Mouse (Mus musculus): ENCODE data around the gene Rbm33. TPM values are rescaled to one million over a fixed set of nuclear protein-coding genes. Genes with fewer than 3 reads are reported as not detected.

Rbm33 gene
- total RNA-seq (2021) (10 to 100 TPM; 38.5 to 41.1 TPM), polyA plus RNA-seq (2012; rRNA removed) (13.6 and 19.3 TPM in 2 replicates)
- long read RNA-seq, transcript Rbm33-201 (7 exons, 3,955 nt): major isoform, 11 of 21 reads
- long read RNA-seq, partial matches to known transcripts: 5 of 21 reads
- long read RNA-seq, other reads (novel, unspliced or antisense): 2 of 21 reads

DNA sequence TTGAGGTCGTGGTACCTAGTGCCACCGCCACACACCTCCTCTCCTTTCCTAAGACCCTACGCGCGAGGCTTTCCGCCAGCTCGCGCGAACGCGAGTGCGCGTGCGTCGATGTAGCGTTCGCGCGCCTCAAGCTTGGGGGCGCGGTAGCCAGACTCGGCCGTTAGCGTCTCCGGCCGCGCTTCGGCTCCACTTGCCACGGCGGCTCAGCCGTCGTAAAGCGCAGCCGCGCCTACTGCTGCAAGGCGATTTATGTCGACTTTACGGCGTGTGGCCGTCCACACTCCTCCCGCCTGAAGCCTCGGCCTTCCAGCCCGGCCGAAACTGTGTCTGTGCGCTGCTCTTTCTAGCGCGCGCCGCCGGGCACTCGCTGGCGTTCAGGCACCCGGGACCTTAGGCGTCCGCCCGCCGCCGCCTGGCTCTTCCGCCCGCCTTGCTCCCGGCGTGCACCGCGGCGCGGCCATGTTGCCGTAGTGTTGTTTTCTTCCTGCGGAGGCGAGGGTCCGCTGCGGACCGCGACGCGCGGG is at the start of gene Rbm33:
Rbm33 (plus strand) TSS at position 400 of the 524 bp plus-strand sequence.
- DNase-seq: peak; percentile 92 to 94
- Histone ChIP-seq H3K79me2 (replicated peaks; ENCODE audit: control insufficient read depth, insufficient read depth, low read length) (peaks cover 5% of the 10 kb centered on the region), H3K36me3 (ENCODE audit: control insufficient read depth, insufficient read depth, low read length) (peaks cover 19% of the 10 kb centered on the region), H3K27ac (peak within 1 kb of the TSS; percentile 98), H3K4me1 (ENCODE audit: control insufficient read depth, insufficient read depth, low read length) (peaks cover 5% of the 10 kb centered on the region; the same call in 1 of the 2 replicates), H3K27me3 (ENCODE audit: control insufficient read depth, insufficient read depth, low read length) (no peaks in the 10 kb centered on the region), H3K9ac (ENCODE audit: low read depth, low read length) (peak within 1 kb of the TSS; percentile 97), H3K4me3 (peak within 1 kb of the TSS; percentile 83)
- no peak for TF ChIP-seq CTCF (IDR thresholded peaks at IDR 0.05)
- 0 out of 2 replicates have a peak, but pooled peaks have one; percentile 47 for TF ChIP-seq EP300 (IDR thresholded peaks at IDR 0.05; ENCODE audit: insufficient read depth, low read depth, low read length)
- peak; percentile 92 for TF ChIP-seq POLR2A (IDR thresholded peaks at IDR 0.05; ENCODE audit: insufficient read depth, low read depth, low read length)
- WGBS: under 1% methylated on average over 76 of the region's 76 CpGs
- intact Hi-C loops (cut with DNase I): loop anchor here (5.0 to 10.0 kb wide), 2 partner anchors 244 to 522 kb away; partner anchors contain the start of genes Insig1 and Paxip1

DNA sequence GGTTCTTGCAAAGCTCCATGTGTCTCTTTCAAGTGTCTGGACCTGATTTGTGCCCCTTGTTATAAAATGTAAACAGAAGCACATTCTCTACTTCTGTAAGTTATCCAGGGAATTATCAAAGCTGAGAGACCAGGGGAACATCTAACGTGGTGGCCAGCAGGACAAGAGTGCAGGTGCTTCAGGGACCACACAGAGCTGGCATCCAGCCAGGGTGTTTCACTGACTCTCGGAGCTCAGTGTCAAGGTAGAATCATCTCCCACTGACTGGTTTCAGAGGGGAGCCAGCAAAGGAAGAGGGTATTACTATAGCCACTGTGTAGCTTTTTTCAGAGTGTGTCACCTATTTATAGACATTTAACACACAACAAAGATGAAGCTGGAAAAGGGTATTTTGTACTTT is 49.3 kb upstream of the Rbm33 start:
- no peak overlapping the region for H3K9ac ChIP-seq (ENCODE audit: low read depth, low read length)
- H3K27me3 ChIP-seq (ENCODE audit: control insufficient read depth, insufficient read depth, low read length): no peaks in the 10 kb centered on the region
- H3K27ac ChIP-seq: no peak overlapping the region
- H3K4me3 ChIP-seq: no peak overlapping the region
- no peak for DNase-seq
- TF ChIP-seq CTCF (IDR thresholded peaks at IDR 0.05): no peak
- TF ChIP-seq POLR2A (IDR thresholded peaks at IDR 0.05; ENCODE audit: insufficient read depth, low read depth, low read length): no peak
- no peak for TF ChIP-seq EP300 (IDR thresholded peaks at IDR 0.05; ENCODE audit: insufficient read depth, low read depth, low read length)
- no peaks in the 10 kb centered on the region for H3K36me3 ChIP-seq (ENCODE audit: control insufficient read depth, insufficient read depth, low read length)
- no peaks in the 10 kb centered on the region for H3K79me2 ChIP-seq (replicated peaks; ENCODE audit: control insufficient read depth, insufficient read depth, low read length)
- 40% methylated on average over 2 of the region's 2 CpGs for WGBS
- intact Hi-C loops (cut with DNase I): no loop called here
- no peaks in the 10 kb centered on the region for H3K4me1 ChIP-seq (ENCODE audit: control insufficient read depth, insufficient read depth, low read length)

DNA sequence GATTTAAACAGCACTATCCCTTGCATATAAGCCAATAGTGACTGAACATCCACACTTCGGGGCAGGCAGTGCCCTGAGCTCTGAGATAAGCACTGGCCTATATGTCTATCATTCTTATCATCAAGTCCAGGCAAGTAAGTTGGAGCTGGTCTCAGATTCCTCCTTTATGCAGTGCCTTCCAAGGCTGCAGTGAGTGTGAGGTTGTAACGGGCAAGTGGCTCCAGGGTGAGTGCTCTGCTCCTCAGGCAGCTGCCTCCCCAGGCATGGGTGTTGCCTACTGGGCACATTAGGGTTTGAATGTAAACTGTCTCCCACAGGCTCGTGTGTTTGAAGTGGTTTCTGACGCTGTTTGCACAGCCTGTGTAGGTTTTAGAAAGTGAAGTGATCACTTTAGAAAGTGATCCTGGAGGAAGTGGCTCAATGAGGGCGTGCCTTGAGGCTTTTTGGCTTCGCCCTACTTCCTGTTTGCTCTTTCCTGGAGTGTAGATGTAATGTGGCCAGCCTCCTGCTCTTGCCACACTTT is 47.4 kb upstream of the Rbm33 start:
- DNase-seq: peak in 1 of 2 experiments; percentile 19
- TF ChIP-seq POLR2A (IDR thresholded peaks at IDR 0.05; ENCODE audit: insufficient read depth, low read depth, low read length) (no peak), EP300 (IDR thresholded peaks at IDR 0.05; ENCODE audit: insufficient read depth, low read depth, low read length) (no peak), CTCF (IDR thresholded peaks at IDR 0.05) (no peak)
- H3K36me3 ChIP-seq (ENCODE audit: control insufficient read depth, insufficient read depth, low read length): no peaks in the 10 kb centered on the region
- H3K27me3 ChIP-seq (ENCODE audit: control insufficient read depth, insufficient read depth, low read length): no peaks in the 10 kb centered on the region
- 38% methylated on average over 6 of the region's 6 CpGs for WGBS
- no peaks in the 10 kb centered on the region for H3K4me1 ChIP-seq (ENCODE audit: control insufficient read depth, insufficient read depth, low read length)
- H3K9ac ChIP-seq (ENCODE audit: low read depth, low read length): no peak overlapping the region
- no peak overlapping the region for H3K4me3 ChIP-seq
- H3K27ac ChIP-seq: no peak overlapping the region
- intact Hi-C loops (cut with DNase I): no loop called here
- no peaks in the 10 kb centered on the region for H3K79me2 ChIP-seq (replicated peaks; ENCODE audit: control insufficient read depth, insufficient read depth, low read length)

- WGBS: 60% methylated on average over 2 of the region's 2 CpGs
Observed at GRCm38 (mm10) chr5:28272836-28273235, 44.1 kb upstream of the Rbm33 start.

DNA sequence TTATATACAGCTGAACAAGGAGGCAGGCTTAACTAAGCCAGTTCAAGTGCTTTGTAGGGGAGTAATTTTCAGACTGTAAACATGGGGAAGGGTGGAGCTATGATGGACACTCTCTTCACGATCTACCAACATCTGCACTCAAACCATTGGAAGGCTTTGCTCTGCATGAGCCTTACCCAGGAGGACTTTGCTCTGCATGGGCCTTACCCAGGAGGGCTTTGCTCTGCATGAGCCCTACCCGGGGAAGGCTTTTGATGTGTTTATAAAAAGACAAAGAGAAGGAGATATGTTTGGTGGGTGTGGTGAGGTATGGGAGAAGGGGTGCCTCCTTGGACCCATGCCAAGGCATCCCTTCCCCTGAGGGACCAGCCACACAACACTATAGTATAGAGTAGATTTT is 39.6 kb upstream of the Rbm33 start:
- 47% methylated on average over 2 of the region's 2 CpGs for WGBS
- intact Hi-C loops (cut with DNase I): no loop called here
- H3K27ac ChIP-seq: no peak overlapping the region
- no peaks in the 10 kb centered on the region for H3K4me1 ChIP-seq (ENCODE audit: control insufficient read depth, insufficient read depth, low read length)
- no peaks in the 10 kb centered on the region for H3K27me3 ChIP-seq (ENCODE audit: control insufficient read depth, insufficient read depth, low read length)
- H3K79me2 ChIP-seq (replicated peaks; ENCODE audit: control insufficient read depth, insufficient read depth, low read length): no peaks in the 10 kb centered on the region
- no peaks in the 10 kb centered on the region for H3K36me3 ChIP-seq (ENCODE audit: control insufficient read depth, insufficient read depth, low read length)
- H3K4me3 ChIP-seq: no peak overlapping the region
- DNase-seq: no peak
- no peak overlapping the region for H3K9ac ChIP-seq (ENCODE audit: low read depth, low read length)
- no peak for TF ChIP-seq POLR2A (IDR thresholded peaks at IDR 0.05; ENCODE audit: insufficient read depth, low read depth, low read length)
- no peak for TF ChIP-seq CTCF (IDR thresholded peaks at IDR 0.05)
- TF ChIP-seq EP300 (IDR thresholded peaks at IDR 0.05; ENCODE audit: insufficient read depth, low read depth, low read length): no peak

More at GRCm38 (mm10) chr5:28272836-28273235, 44.1 kb upstream of the Rbm33 start:
- TF ChIP-seq POLR2A (IDR thresholded peaks at IDR 0.05; ENCODE audit: insufficient read depth, low read depth, low read length): no peak
- TF ChIP-seq EP300 (IDR thresholded peaks at IDR 0.05; ENCODE audit: insufficient read depth, low read depth, low read length): no peak
- TF ChIP-seq CTCF (IDR thresholded peaks at IDR 0.05): no peak
- Histone ChIP-seq H3K79me2 (replicated peaks; ENCODE audit: control insufficient read depth, insufficient read depth, low read length) (no peaks in the 10 kb centered on the region), H3K27ac (no peak overlapping the region), H3K9ac (ENCODE audit: low read depth, low read length) (no peak overlapping the region), H3K27me3 (ENCODE audit: control insufficient read depth, insufficient read depth, low read length) (no peaks in the 10 kb centered on the region), H3K4me1 (ENCODE audit: control insufficient read depth, insufficient read depth, low read length) (no peaks in the 10 kb centered on the region), H3K4me3 (no peak overlapping the region), H3K36me3 (ENCODE audit: control insufficient read depth, insufficient read depth, low read length) (no peaks in the 10 kb centered on the region)
- intact Hi-C loops (cut with DNase I): no loop called here
- no peak for DNase-seq

GRCm38 (mm10) chr5:28289111-28289510 is 27.8 kb upstream of the Rbm33 start:
- DNase-seq: no peak
- intact Hi-C loops (cut with DNase I): no loop called here
- TF ChIP-seq EP300 (IDR thresholded peaks at IDR 0.05; ENCODE audit: insufficient read depth, low read depth, low read length) (no peak), CTCF (IDR thresholded peaks at IDR 0.05) (no peak), POLR2A (IDR thresholded peaks at IDR 0.05; ENCODE audit: insufficient read depth, low read depth, low read length) (no peak)
- Histone ChIP-seq H3K4me3 (no peak overlapping the region), H3K4me1 (ENCODE audit: control insufficient read depth, insufficient read depth, low read length) (no peaks in the 10 kb centered on the region), H3K36me3 (ENCODE audit: control insufficient read depth, insufficient read depth, low read length) (no peaks in the 10 kb centered on the region), H3K9ac (ENCODE audit: low read depth, low read length) (no peak overlapping the region), H3K79me2 (replicated peaks; ENCODE audit: control insufficient read depth, insufficient read depth, low read length) (no peaks in the 10 kb centered on the region), H3K27me3 (ENCODE audit: control insufficient read depth, insufficient read depth, low read length) (no peaks in the 10 kb centered on the region), H3K27ac (no peak overlapping the region)
- 45% methylated on average over 3 of the region's 3 CpGs for WGBS
